Mouse (Mus musculus) CD4-positive helper T cell, adult 2 months (primary cell): ENCODE results near the gene Ccdc171.
"Not testable (repeated sequence)": the region's sequence is repeated elsewhere in the genome, so short reads cannot be mapped to it uniquely, and the experiment has no call there.

Source experiments
- DNase-seq: peaks from one replicate; pipeline ENCODE4 v3.0.0-alpha.2; 2012; ENCODE audit warnings: low read depth, missing footprints, low spot score

Gene Ccdc171

DNA sequence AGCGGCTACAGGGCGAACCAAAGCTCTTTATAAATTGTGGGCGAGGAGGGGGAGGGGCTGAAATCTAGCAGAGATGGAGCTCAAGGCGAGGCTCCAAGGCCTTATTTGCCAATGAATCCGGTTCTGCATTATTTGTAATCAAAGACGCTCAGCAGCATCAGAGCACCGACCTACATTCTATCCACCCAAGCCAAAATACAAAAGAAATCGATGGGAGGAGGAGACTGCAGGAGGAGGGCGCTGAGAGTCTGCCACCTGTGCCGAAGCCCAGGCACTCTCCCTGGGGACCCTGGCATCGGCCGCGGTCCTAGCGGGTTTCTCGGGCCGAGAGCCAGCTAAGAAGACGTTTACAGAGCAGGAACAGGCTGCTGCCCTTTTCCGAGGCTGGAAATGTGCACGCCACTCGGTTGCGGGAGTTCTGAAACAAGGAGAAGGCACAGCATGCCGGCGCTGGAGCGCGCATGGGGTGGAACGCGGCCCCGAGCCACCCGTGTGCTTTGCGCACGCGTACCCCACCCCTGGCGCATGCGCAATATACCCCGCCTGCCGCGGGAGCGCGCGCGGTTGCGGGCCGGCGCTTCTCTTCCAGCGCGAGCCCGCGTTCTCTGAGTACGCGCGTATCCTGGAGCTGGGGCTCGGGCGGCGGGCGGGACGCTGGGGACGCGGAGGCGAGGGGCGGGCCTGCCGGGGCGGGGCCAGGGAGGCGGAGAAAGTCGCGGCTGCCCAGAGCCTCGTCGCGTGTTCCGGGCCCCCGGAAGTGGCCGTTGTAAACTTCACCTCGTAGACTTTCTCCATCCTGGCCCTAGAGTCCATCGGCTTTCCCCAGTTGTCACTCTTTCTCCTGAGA lies at the start of gene Ccdc171:
TSS of gene Ccdc171 (plus strand) at position 703 of the 847 bp plus-strand sequence.
- DNase-seq: peak; percentile 98

GRCm38 (mm10) chr4:83485250-83485649 lies 40.1 kb upstream of the Ccdc171 start:
- DNase-seq: no peak

DNA sequence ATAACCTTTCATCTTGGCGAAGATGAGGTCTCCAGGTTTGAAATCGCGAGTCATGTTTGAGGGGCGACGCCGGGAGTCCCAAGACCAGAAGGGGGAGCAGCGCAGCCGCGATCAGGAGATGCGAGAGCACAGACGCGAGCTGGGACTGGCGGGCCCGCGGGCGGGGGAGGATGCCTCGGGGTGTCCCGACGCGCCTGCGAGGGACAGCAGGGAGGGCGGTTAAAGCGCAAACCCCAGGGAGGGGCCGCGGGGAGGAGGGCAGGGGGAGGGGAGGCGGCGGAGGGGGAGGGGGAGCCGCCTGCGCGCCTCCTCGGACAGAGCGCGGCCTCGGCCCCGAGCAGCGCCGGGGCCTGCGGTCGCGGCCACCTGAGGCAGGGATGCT lies 39.6 kb upstream of the Ccdc171 start:
- DNase-seq: peak; percentile 92

GRCm38 (mm10) chr4:83486117-83486901 lies 39.0 kb upstream of the Ccdc171 start, which contains the start of gene Psip1:
Psip1 (minus strand) TSS chr4:83486459.
- peak; percentile 94 for DNase-seq

- DNase-seq: no peak
Measured at GRCm38 (mm10) chr4:83489121-83489520, 36.2 kb upstream of the Ccdc171 start.

GRCm38 (mm10) chr4:83493112-83493511 lies 32.2 kb upstream of the Ccdc171 start:
- DNase-seq: no peak

GRCm38 (mm10) chr4:83497013-83497412 lies 28.3 kb upstream of the Ccdc171 start:
- not testable (repeated sequence) for DNase-seq

DNA sequence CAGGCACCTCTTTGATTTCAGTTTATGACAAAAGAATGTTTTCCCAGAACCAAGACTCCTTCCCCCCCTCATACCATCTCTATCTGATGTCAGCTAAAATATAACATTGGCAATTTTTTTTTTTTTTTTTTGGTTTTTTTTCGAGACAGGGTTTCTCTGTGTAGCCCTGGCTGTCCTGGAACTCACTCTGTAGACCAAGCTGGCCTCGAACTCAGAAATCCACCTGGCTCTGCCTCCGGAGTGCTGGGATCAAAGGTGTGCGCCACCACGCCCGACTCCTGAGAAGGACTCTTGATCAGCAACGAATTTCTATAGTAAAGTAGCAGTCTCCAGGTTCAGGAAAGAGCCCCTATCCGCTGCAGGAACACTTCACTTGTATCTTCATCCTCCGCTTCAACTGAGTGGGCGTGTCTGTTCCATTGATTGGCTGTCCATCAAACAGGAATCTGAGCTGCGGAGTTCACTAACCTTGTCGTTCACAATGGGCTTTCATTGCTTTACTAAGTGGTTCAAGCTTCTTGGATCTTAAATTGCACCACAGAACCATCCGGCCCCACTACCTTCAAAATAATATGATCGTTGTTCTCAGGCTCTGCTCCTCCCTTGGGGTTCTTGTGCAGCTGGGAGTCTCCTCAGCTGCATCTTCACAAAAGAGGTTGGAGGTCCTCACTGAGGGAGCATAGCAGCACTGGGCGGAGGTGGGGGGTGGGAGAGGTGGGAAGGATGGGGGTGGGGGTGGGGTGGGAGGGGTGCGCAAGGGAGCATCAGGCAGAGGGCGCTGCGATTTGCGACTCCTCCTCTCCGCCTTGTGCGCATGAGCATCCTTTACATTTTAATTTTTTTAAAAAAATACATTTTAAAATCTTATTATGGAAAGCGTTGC lies 24.9 kb upstream of the Ccdc171 start:
- DNase-seq: no peak

GRCm38 (mm10) chr4:83501037-83501430 lies 24.3 kb upstream of the Ccdc171 start:
- DNase-seq: no peak

DNA sequence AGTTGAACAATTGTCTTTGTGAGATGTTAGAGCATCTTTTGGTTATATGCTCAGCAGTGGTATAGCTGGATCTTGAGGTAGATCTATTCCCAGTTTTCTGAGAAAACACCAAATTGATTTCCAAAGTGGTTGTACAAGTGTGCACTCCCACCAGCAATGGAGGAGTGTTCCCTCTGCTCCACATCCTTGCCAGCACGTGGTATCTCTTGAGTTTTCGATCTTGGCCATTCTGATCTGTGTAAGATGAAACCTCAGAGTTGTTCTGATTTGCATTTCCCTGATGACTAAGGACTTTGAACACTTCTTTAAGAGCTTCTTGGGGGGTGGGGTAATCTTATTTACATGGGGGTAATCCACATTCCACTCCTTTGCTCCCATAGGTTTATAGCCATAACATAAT lies 15.7 kb upstream of the Ccdc171 start:
- DNase-seq: no peak

DNA sequence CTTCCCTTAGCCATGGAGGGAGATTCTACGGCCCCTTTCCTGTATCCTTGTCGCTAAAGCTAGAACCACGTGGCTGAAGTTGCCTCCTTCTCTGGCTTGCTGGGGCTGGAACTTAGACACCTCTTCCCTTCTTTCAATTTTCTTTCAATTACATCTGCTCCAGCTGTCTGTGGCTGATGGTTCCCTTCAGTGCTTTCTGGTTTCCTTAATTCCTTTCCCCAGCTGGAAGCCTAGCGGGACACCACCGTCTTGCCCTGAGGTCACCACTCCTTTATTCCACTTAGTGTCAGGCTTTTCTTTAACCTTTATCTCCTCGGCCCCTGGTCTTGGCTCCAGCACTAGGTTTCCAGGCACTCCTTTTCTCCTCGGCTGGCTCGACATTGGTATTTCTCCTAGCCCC lies 14.3 kb upstream of the Ccdc171 start:
- DNase-seq: no peak

GRCm38 (mm10) chr4:83512217-83512616 lies 13.1 kb upstream of the Ccdc171 start:
- peak; percentile 42 for DNase-seq

DNA sequence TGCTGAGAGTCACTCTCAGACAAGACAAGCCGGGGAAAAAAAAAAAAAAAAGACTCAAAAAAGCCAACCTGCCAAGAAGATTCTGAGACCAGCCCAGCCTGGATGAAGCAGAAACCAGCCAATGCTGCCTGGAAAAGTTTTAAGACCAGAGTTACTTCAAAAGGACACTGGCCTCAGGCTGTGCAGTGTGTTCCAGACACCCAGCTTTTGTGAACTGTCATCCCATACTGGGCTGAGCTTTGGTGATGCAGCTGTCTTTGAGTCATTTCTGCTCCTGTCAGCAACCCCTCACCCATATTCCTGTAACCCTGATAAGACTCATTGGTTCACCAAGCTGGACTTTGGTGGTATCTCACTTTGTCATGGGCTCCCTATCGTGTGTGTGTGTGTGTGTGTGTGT lies 12.7 kb upstream of the Ccdc171 start:
- DNase-seq: no peak

GRCm38 (mm10) chr4:83514183-83514582 lies 11.2 kb upstream of the Ccdc171 start:
- DNase-seq: no peak

DNA sequence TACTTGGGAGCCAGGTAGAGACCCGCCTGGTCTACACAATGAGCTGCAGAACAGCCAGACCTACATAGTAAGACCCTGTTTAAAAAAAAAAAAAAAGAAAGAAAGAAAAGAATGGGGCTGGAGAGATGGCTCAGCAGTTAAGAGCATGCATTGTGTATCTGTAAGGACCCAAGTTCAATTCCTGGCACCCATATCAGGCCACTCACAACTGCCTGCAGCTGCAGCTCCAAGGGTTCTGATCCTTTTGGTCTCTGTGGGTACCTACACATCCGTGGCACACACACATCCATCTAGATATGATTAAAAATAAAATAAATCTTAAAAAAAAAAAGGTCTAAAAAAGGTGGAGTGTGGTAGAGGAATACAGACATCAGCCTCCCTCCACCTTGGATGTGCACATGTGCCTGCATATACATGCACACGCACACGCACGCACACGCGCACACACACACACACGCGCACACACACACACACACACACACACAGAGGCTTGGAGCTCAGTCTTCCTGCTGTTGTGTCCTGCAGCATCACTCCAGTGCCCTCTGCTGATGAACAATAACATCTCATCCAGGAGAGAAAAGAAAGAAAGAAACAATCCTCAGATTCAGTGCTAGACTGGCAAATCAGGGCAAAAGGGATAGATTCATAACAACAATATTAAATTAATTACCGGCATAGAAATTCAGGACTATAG lies 10.2 kb upstream of the Ccdc171 start:
- DNase-seq: peak; percentile 52

GRCm38 (mm10) chr4:83516144-83516543 lies 9.2 kb upstream of the Ccdc171 start:
- not testable (repeated sequence) for DNase-seq

DNA sequence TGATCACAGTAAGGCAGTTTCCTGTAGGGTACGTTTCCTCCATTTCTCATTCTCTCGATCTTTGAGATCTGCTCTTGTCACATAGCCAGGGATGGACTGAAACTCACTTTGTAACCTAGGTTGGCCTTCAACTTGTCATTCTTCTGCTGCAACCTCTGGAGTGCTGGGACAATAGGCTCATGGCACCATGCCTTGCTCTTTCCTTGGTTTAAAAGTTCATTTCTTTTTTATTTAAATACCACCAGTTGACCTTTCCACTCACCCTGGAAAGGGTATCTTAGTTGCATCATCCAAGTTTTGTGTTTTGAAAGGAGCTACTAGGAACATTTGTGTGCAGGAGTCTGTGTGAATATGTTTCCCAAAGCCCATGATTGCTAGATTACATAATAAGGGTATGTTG lies 6.2 kb upstream of the Ccdc171 start:
- DNase-seq: no peak

DNA sequence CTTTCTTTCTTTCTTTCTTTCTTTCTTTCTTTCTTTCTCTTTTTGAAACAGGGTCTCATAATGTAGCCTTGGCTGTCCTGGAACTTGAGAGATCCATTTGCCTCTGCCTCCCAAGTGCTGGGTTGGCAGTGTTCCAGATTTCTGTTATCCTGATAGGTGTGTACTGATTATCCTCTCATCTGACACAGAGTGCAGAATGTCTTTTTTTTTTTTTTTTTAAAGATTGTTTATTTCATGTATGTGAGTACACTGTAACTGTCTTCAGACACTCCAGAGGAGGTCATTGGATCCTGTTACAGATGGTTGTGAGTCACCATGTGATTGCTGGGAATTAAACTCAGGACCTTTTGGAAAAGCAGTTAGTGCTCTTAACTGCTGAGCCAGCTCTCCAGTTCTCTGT lies 5.5 kb upstream of the Ccdc171 start:
- no peak for DNase-seq

- peak; percentile 31 for DNase-seq
Measured at GRCm38 (mm10) chr4:83520308-83520707, 5.0 kb upstream of the Ccdc171 start.

GRCm38 (mm10) chr4:83522066-83522465 lies 3.3 kb upstream of the Ccdc171 start:
- DNase-seq: no peak

DNA sequence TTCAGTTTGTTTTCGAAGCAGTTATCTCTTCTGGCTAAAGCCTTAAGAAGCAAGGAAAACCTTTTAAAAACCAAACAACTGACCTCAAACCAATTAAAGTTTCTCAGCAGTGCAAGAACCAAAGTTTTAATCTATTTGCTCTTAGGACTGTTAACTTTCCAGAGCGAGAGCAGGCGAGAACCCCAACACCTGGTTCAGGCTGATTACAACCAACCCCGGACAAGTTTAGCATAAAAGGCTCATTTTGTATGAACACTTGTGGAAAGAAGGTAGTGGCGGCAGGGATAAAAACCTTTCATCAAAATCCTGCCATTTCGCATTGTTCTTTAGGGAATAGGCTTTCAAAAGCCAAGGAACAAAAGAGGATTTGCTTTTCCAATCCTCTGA lies 896 bp upstream of the Ccdc171 start:
- DNase-seq: no peak
